Mouse (Mus musculus): Measurements from ENCODE around the gene Cep104. TPM values are rescaled to one million over a fixed set of nuclear protein-coding genes. Genes with fewer than 3 reads are reported as not detected.
A peak's percentile ranks its signal among the peaks of the same experiment; 100 is the strongest.

Gene Cep104
- polyA plus RNA-seq, 1 experiment from 2014 or later: 6.3 TPM

DNA sequence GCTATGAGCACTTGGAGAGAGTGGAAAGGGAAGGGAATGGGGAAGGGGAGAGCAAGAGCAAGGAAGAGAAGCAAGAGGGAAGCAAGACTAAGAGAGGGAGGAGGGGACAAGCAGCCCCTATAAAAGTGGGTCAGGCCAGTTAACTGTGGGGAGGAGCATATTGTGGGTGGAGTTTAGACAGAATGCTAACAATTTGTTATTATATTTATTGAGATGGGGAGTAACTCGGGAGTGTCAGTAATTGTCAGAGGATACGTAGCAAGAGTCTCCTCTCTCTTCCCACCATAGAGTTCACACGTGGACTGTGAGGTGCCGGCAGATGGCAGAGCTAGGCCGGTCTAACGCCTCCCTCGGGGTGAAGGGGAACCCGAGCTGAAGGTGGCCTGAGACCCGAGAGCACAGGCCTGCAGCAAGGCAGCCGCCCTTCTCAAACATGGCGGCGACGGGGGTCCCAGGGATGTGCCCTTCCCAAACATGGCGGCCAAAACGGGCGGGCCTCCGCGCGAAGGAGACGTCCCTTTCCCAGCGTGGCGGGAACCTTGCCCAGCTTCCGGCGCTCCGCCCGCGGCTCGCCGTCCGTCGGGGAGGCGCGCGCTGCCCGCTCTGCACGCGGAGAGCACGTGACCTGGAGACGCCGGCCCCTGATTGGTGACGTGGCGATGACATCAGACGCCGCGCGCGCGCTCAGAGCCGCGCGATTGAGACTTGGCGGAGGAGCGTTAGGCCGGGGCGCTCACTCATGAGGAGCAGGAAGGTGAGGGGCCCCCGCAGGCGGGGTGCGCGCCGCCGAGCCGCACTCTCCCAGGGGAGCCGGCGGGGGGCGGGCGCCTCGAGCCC is 18.2 kb upstream of the Cep104 start, which contains the start of gene A430005L14Rik:
TSS of gene A430005L14Rik (plus strand) at position 669 of the 837 bp plus-strand sequence.
- no peaks in the 10 kb centered on the region for H3K9me3 ChIP-seq (replicated peaks)
- peak within 1 kb of the TSS; percentile 87 for H3K4me3 ChIP-seq (replicated peaks)
- ATAC-seq (ENCODE audit: low read depth) (peak; percentile 97), DNase-seq (peak; percentile 95)
- peak within 1 kb of the TSS; percentile 91 for H3K4me2 ChIP-seq
- 2% methylated on average over 67 of the region's 67 CpGs for WGBS (ENCODE audit: insufficient replicate concordance)
- H3K27me3 ChIP-seq: peaks cover 23% of the 10 kb centered on the region
- H3K9ac ChIP-seq: peak within 1 kb of the TSS; percentile 95
- H3K4me1 ChIP-seq (replicated peaks): peaks cover 23% of the 10 kb centered on the region
- peak within 1 kb of the TSS; percentile 94 for H3K27ac ChIP-seq
- H3K36me3 ChIP-seq: peaks cover 25% of the 10 kb centered on the region

GRCm38 (mm10) chr4:153957444-153958250 is 17.3 kb upstream of the Cep104 start:
- Histone ChIP-seq H3K27ac (peak overlapping the region; percentile 94), H3K9ac (peak overlapping the region; percentile 95), H3K4me1 (replicated peaks) (peaks cover 23% of the 10 kb centered on the region), H3K36me3 (peaks cover 34% of the 10 kb centered on the region), H3K4me3 (replicated peaks) (peak overlapping the region; percentile 87), H3K27me3 (peaks cover 17% of the 10 kb centered on the region; the same call in 1 of the 2 replicates), H3K4me2 (peak overlapping the region; percentile 91), H3K9me3 (replicated peaks) (no peaks in the 10 kb centered on the region)
- DNase-seq (peak; percentile 17), ATAC-seq (ENCODE audit: low read depth) (no peak)
- WGBS (ENCODE audit: insufficient replicate concordance): under 1% methylated on average over 37 of the region's 37 CpGs

- H3K4me3 ChIP-seq (replicated peaks): no peak overlapping the region
- H3K9me3 ChIP-seq (replicated peaks): no peaks in the 10 kb centered on the region
- DNase-seq (no peak), ATAC-seq (ENCODE audit: low read depth) (no peak)
- H3K36me3 ChIP-seq: peaks cover 75% of the 10 kb centered on the region
- H3K4me1 ChIP-seq (replicated peaks): peaks cover 14% of the 10 kb centered on the region
- WGBS (ENCODE audit: insufficient replicate concordance): 83% methylated on average over 7 of the region's 7 CpGs
- no peak overlapping the region for H3K27ac ChIP-seq
- H3K27me3 ChIP-seq: no peaks in the 10 kb centered on the region
- H3K4me2 ChIP-seq: no peak overlapping the region
- H3K9ac ChIP-seq: no peak overlapping the region
Measured at GRCm38 (mm10) chr4:153962631-153963030, 12.4 kb upstream of the Cep104 start.

DNA sequence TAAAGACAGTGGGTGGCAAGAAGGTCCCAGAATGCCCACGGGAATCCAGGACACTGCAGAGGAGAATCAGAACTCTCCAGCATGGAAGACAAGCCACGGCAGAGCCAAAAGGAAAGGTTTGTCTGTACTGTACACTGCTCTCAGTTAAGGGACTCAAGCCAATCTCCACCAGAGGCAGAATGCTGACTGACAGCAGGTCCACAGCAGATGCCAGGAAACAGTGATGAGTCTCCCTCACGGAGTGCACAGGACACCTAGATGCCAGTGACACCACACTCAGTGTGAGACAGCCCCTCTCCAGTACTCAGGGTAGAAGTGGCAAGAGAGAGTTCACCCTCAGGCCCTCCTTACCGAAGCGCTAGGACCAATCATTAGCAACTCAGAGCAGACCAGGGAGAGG is 8.3 kb upstream of the Cep104 start:
- Histone ChIP-seq H3K36me3 (peaks cover 89% of the 10 kb centered on the region), H3K27me3 (no peaks in the 10 kb centered on the region), H3K4me1 (replicated peaks) (no peaks in the 10 kb centered on the region), H3K4me3 (replicated peaks) (no peak overlapping the region), H3K4me2 (no peak overlapping the region), H3K9ac (no peak overlapping the region), H3K27ac (no peak overlapping the region), H3K9me3 (replicated peaks) (no peaks in the 10 kb centered on the region)
- DNase-seq (no peak), ATAC-seq (ENCODE audit: low read depth) (no peak)
- 73% methylated on average over 5 of the region's 5 CpGs for whole genome bisulfite sequencing (ENCODE audit: insufficient replicate concordance)

- peaks cover 83% of the 10 kb centered on the region for H3K36me3 ChIP-seq
- no peak for DNase-seq
Measured at GRCm38 (mm10) chr4:153967556-153967955, 7.4 kb upstream of the Cep104 start.

GRCm38 (mm10) chr4:153968063-153968462 is 6.9 kb upstream of the Cep104 start:
- Histone ChIP-seq H3K4me1 (replicated peaks) (peaks cover 3% of the 10 kb centered on the region), H3K27ac (no peak overlapping the region), H3K36me3 (peaks cover 79% of the 10 kb centered on the region), H3K4me2 (no peak overlapping the region), H3K4me3 (replicated peaks) (no peak overlapping the region), H3K27me3 (no peaks in the 10 kb centered on the region), H3K9me3 (replicated peaks) (no peaks in the 10 kb centered on the region), H3K9ac (no peak overlapping the region)
- DNase-seq (no peak), ATAC-seq (ENCODE audit: low read depth) (no peak)
- 89% methylated on average over 2 of the region's 2 CpGs for WGBS (ENCODE audit: insufficient replicate concordance)

More at GRCm38 (mm10) chr4:153967556-153967955, 7.4 kb upstream of the Cep104 start:
- Histone ChIP-seq H3K27ac (no peak overlapping the region), H3K27me3 (no peaks in the 10 kb centered on the region), H3K9ac (no peak overlapping the region), H3K4me2 (no peak overlapping the region), H3K9me3 (replicated peaks) (no peaks in the 10 kb centered on the region), H3K4me3 (replicated peaks) (no peak overlapping the region), H3K4me1 (replicated peaks) (no peaks in the 10 kb centered on the region)
- WGBS (ENCODE audit: insufficient replicate concordance): 75% methylated on average over 2 of the region's 2 CpGs
- ATAC-seq (ENCODE audit: low read depth): no peak

- no peak for DNase-seq
- Histone ChIP-seq H3K36me3 (peaks cover 36% of the 10 kb centered on the region), H3K4me2 (peak overlapping the region; percentile 84), H3K9ac (peak overlapping the region; percentile 89), H3K4me1 (replicated peaks) (peaks cover 42% of the 10 kb centered on the region), H3K27me3 (no peaks in the 10 kb centered on the region), H3K9me3 (replicated peaks) (no peaks in the 10 kb centered on the region), H3K27ac (peak overlapping the region; percentile 63; the same call in 1 of the 2 replicates), H3K4me3 (replicated peaks) (peak overlapping the region; percentile 82)
- under 1% methylated on average over 33 of the region's 33 CpGs for WGBS (ENCODE audit: insufficient replicate concordance)
- peak; percentile 76 for ATAC-seq (ENCODE audit: low read depth)
Measured at GRCm38 (mm10) chr4:153975292-153975662, 283 bp downstream of the Cep104 start.

DNA sequence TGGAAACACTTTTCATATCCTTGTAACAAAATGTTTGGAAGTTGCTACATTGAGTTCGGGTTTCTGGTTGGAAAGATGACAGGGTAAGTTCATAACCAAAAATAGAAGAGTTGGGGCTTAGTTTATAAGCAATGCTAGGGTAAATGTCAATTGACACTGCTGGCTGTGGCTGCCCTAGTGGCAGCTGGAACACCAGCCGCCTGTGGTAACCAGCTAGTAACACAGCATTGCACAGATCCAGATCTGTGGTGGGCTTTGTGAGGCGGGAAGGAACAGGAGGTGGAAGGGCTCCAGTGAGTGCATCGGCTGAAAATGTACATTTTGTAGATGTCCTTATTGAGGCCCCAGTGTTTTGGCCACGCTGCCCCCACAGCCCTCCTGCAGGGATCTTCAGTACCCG is 774 bp downstream of the Cep104 start:
- 30% methylated on average over 6 of the region's 6 CpGs for WGBS (ENCODE audit: insufficient replicate concordance)
- no peak for ATAC-seq (ENCODE audit: low read depth)
- H3K36me3 ChIP-seq: peaks cover 36% of the 10 kb centered on the region
- DNase-seq: no peak
- H3K27ac ChIP-seq: no peak overlapping the region
- no peaks in the 10 kb centered on the region for H3K27me3 ChIP-seq
- no peaks in the 10 kb centered on the region for H3K9me3 ChIP-seq (replicated peaks)
- peak overlapping the region; percentile 89 for H3K9ac ChIP-seq
- H3K4me1 ChIP-seq (replicated peaks): peaks cover 42% of the 10 kb centered on the region
- H3K4me3 ChIP-seq (replicated peaks): peak overlapping the region; percentile 82
- H3K4me2 ChIP-seq: peak overlapping the region; percentile 84

DNA sequence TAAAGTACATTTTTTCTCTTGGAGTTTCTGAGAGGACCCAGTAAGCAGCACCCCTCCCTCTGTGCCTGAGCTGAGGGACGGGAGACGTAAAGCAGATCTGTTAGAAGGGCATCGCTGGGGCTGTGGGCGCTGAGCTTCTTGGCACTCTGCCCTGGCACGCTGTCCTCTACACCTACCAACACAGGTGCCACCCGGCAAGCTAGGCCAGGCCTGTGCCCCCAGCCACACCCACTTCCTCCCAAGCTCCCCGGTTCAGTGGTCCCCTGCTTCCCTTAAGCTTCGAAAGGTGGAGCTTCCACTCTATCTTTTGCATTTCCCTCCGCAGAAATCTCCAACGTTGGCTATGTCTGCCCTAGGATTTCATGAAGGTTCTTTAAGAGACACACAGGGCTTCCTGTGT is 4.2 kb downstream of the Cep104 start:
- H3K4me1 ChIP-seq (replicated peaks): peaks cover 28% of the 10 kb centered on the region
- H3K4me2 ChIP-seq: no peak overlapping the region
- no peak overlapping the region for H3K4me3 ChIP-seq (replicated peaks)
- WGBS (ENCODE audit: insufficient replicate concordance): 78% methylated on average over 10 of the region's 10 CpGs
- no peak overlapping the region for H3K9ac ChIP-seq
- no peaks in the 10 kb centered on the region for H3K27me3 ChIP-seq
- H3K27ac ChIP-seq: no peak overlapping the region
- DNase-seq (no peak), ATAC-seq (ENCODE audit: low read depth) (no peak)
- no peaks in the 10 kb centered on the region for H3K9me3 ChIP-seq (replicated peaks)
- peaks cover 55% of the 10 kb centered on the region for H3K36me3 ChIP-seq

GRCm38 (mm10) chr4:153980470-153980869 is 5.5 kb downstream of the Cep104 start:
- WGBS (ENCODE audit: insufficient replicate concordance): 84% methylated on average over 11 of the region's 11 CpGs
- peaks cover 67% of the 10 kb centered on the region for H3K36me3 ChIP-seq
- ATAC-seq (ENCODE audit: low read depth): no peak
- no peak overlapping the region for H3K4me2 ChIP-seq
- DNase-seq: no peak
- no peak overlapping the region for H3K4me3 ChIP-seq (replicated peaks)
- no peak overlapping the region for H3K27ac ChIP-seq
- H3K4me1 ChIP-seq (replicated peaks): peaks cover 23% of the 10 kb centered on the region
- no peak overlapping the region for H3K9ac ChIP-seq
- H3K9me3 ChIP-seq (replicated peaks): no peaks in the 10 kb centered on the region
- no peaks in the 10 kb centered on the region for H3K27me3 ChIP-seq

DNA sequence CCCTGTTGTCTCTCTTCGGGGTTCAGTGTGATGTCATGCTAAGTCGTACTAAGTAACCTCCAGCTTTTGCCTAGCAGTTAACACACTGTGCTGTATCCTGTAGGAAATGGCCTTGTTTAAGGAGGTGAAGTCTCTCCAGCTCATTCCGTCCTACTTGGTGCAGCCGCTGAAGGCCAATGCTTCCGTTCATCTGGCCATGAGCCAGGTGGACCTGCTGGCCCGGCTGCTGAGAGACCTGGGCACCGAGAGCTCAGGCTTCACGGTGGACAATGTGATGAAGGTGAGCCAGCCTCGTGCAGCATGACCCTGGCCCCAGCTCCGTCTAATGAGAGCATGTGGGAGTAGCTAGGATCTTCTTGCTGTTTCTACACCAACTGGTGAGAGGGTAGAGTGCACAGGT is 17.7 kb downstream of the Cep104 start:
- Histone ChIP-seq H3K9ac (no peak overlapping the region), H3K27ac (no peak overlapping the region), H3K4me1 (replicated peaks) (no peaks in the 10 kb centered on the region), H3K4me2 (no peak overlapping the region), H3K27me3 (no peaks in the 10 kb centered on the region), H3K9me3 (replicated peaks) (no peaks in the 10 kb centered on the region), H3K4me3 (replicated peaks) (no peak overlapping the region), H3K36me3 (peaks cover 86% of the 10 kb centered on the region)
- no peak for DNase-seq
- WGBS (ENCODE audit: insufficient replicate concordance): 83% methylated on average over 10 of the region's 10 CpGs
- ATAC-seq (ENCODE audit: low read depth): no peak

All from liver, embryonic 13.5 days (tissue).